Mouse (Mus musculus) brain, embryonic 18.5 days (tissue): ENCODE data around the gene Gcnt7.

ENCODE experiments used
- DNase-seq: peaks from one replicate; pipeline ENCODE4 v3.0.0-alpha.2; 2012; ENCODE audit warnings: low read depth, low spot score

The Gcnt7 gene

DNA sequence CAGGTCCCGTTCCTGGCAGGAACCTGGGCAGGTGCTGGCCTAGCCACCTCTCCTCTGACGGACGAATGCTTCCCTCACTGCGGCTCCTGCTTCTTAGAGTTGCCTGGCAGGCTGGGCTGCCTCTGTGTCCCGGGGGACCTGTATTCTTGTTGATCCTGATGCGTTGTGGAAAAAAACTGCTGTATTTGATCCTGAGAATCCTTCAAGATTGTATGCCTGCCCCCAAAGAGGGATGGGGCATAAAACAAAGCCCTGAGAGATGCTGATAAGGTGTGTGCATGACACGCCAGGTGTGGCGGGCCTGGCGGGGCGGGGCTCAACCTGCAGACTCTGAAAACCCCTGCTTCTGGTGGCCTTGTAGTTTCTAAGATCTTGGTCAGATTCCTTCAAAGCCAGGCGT, at the start of gene Gcnt7:
Gcnt7 (minus strand) TSS at position 101 of the 400 bp plus-strand sequence.
- DNase-seq, result no peak

DNA sequence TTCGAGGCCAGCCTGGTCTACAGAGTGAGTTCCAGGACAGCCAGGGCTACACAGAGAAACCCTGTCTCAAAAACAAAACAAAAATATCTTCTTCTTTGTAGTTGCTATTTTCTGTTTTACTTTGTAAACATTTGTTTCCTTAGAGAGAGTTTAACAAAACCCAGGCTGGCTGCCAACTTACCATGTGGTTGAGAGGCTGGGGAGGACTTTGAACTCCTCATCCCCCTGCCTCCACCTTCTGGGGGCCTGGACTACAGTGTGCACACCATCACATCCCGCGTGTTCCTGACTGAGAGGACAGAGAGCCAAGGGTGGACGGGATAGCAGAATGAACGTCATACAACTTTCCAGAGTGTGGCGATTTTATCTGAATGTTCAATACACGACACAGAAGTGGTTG, 47.7 kb upstream of the Gcnt7 start:
- DNase-seq, result no peak

DNA sequence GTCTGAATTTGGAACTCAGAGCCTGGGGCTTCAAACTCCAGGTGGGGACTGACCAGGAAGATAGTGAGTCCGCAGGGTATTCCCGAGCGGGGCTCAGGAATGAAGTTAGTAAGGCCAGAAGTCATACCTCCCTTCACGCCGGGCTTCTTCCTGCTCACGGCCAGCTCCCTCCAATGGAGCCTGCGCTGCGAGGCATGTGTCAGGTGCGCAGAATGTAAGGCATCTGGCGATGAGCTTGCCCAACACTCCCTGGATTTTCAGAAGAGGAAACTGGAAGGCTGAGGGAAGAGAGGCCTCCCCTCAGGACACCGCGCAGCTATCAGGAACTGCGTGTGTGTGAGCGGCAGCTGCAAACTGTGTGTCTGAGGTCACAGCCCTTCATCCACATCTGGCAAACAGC, 43.8 kb upstream of the Gcnt7 start:
- no peak for DNase-seq

DNA sequence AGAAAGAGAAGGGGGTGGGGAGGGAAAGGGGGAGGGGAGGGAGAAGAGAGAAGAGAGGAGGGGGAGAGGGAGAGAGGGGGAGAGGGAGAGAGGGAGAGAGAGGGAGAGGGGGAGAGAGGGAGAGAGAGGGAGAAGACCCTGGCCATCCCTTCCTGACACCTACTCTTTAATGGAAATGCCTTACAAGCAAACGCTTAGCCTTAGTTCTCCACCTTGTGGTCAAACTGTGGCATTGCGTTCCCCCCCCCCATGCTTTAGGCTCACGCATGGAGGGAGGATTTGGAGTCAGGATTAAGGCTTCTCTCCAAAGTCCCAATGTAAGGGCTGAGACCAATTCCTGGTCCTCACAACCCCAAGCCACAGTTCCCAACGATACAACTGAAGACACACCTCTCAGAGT, 42.9 kb upstream of the Gcnt7 start:
- DNase-seq, result no peak

DNA sequence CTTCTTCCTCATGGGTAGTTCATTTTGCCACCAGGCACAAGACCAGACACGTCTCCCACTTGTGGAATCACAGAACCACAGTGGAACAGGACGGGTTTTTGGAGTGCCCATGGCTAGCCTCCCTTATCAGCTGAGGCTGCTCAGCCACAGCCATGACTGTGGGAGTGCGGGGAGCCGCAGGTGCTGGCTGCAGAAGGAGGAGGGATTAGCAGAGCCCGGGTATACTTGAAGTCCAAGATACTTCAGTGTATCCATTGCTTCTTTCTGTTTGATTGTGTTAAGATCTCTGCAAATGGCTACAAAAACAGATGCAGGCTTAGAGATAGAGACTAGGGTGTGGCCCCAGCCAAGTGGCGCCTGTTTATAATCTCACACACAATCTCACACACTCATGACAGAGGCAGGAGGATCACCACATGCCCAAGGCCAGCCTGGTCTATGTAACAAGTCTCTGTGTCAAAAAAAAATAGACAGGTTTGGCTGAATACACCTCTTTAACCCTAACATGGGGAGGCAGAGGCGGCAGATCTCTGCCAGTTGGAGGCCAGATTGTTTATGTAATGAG, 42.4 kb upstream of the Gcnt7 start:
- no peak for DNase-seq

DNA sequence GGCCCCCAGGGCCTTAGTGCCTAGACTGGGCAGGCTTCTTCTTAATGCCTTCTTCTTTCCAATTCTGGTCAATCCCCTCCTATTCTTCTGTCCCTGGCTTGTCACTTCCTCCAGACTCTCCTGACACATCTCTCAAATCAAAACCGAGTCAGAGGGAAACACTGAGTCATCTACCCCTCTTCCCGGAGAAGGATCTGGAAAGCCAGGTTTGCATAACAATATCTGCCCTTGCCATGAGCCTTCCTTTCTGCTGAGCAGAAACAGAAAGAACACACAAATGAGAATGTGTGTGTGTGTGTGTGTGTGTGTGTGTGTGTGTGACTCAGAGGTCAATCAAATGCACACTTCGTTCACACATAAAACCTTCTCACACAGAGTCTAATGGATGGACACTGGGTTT, 40.4 kb upstream of the Gcnt7 start:
- no peak for DNase-seq

DNA sequence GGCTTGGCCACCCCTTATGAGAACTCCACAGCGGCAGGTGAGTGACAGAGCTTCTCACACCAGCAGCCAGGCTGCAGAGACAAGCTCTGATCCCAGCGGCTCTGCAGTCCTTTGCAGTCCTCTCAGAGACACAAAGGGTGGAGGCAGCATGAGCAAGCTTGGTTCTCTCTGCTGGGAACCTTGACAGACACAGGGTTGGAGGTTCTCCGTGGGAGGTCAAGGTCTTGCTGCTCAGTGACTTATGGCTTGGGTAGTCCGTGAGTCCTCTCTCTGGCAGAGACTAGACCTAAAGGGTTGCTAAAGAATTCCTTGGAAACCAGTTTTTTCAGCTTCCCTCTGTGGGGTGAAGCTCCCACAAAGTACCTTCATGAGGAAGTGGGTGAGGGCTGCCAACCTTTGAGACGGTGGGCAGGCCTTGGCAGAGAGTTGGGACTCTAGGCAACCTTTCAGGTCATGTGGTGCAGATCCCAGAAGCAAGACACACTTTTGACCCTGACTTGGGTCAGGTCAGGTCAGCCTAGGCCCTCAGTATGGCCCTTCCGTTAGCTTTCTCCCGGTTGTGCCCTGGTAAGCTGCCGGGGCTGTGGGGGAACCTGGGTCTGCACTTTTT, 38.4 kb upstream of the Gcnt7 start:
- DNase-seq, result no peak

DNA sequence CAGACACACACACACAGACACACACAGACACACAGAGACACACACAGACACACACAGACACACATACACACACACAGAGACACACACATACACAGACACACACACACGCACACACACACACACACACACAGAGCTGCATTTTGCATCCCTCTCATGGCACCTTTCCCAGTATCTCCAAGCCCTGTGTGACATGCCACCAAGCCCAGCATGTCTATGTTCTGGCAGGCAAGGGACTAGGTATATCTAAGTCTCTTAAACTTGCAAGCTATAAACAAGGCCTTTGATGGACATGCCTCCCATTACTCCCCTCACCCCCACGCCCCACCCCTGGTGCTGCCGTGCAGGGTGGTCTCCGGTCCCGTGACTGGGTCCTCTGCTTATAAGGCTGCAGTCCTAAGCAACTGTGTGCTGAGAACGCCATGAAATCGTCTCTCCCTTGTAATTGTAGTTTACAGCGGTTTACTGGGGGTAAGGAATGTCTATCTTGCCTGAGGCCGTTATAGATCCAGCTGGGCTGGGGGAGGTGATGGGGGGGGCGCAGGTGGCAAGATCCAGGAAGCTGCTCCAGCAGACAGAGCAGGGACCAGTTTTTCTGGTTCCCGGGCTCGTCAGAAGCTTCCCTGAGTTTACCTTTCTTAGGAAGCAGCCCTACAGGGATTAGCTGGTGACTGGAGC, 26.4 kb upstream of the Gcnt7 start:
- no peak for DNase-seq

DNA sequence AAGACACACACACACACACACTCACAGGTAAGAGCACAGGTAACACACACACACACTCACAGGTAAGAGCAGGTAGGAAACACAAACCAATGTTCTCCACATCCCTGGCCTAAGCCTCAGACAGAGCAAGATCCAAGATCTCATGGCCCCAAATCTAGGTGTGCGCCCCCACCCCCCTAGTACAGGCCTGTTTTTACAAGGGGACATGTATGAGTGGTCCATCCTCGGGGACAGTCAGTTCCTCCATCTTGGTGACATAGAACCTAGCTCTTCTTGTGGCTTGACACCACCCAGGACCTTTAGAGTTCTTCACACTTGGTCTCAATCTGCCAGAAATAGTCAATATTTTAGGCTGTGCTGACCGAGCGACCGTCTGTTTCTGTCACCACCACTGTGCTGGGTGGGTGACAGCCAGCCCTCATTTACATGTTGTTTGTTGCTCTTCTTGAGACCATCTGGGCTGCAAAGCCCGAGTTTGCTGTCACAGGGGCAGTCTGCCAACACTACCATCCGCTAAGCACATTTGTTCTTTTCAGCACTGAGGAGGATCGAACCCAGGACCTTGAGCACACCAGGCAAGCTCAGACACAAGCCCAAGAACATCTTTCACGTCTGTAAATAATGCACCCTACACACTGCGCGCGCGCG, 25.5 kb upstream of the Gcnt7 start:
- DNase-seq, result peak; percentile 49

DNA sequence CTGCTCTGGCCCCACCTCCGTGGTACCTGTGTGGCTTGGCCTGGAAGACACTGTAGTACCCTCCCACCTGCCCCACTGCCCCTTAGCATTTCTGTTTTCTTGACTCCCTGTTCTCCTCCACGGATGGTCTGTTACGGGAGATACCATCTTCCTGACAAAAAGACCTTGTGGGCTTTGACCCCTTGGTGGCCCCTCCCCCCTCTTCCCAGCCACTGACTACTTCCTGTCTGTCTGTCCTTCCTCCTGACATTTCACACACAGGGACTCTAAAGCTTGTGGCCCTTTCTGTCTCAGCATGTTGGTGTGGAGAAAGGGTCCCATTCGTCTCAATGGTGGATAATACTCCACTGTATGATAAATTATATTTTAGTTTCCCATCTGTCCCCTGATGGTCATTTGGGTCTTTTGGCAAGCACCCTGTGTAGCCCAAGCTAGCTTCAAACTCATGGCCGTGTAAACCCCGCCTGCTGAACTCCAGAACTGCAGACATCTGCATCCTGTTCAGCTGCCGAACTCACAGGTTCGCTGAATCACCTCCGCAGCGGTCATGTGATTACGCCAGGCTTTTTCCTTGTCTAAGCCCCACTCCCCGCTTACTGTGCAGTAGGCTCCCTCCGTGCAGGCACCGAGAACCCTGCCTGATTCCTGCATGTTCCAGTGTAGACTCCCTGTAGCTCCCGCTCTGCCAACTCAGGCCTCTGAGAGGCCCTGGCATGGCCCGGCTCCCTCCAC, 23.4 kb upstream of the Gcnt7 start:
- no peak for DNase-seq

DNA sequence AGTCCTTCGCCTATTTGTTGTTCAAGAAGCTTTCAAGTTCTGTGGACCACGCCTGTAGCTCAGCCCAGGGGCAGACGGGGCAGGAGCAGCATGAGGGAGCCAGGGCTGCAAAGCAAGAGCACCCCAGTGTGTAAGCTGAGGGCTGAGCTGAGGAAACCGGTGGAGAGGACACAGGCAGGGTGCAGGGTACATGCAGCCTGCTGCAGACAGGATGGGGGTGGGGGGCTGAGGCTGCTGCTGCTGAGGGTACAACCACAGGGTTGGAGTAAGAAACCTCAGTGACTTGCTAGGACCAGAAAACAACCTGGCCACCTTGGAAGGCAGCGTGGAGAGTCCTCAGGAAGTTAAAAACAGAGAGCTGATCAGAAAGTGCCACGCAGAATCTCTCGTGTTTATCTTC, 21.9 kb upstream of the Gcnt7 start:
- DNase-seq, result no peak

DNA sequence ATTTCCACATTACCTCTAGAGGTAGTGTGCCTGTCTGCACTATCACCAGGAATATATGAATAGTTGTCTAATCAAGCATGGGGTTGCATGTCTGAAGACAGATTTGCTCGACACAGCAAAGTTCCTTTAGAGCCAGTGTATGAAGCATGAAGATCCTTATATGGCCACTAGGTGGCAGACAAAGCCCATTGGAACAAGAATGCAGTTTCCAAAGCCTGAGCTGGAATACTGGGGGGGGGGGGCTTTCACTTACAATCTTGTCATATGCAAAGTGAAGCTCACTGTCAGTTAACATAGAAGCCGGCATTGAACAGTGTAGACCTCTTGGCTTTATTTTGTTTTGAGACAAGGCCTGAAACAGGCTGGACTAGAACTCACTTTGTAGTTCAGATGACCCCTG, 19.5 kb upstream of the Gcnt7 start:
- peak; percentile 36 for DNase-seq

DNA sequence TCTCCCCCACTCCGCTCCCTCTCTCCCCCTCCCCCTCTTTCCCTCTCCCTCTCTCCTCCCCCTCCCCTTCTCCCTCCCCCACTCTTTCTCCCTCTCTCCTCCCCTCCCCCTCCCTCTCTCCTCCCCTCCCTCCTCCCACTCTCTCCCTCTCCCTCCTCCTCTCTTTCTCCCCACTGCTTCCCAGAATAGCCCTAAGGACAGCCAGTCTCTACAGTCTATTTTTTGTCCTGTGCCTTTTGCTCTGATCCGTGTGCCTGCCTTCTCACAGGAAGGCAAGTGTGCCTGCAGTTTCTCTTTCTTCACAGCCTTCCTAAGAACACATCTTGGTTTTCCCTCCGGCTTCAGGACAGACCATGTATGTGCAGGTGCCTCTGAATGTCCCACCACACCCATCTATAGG, 19.0 kb upstream of the Gcnt7 start:
- no peak for DNase-seq

DNA sequence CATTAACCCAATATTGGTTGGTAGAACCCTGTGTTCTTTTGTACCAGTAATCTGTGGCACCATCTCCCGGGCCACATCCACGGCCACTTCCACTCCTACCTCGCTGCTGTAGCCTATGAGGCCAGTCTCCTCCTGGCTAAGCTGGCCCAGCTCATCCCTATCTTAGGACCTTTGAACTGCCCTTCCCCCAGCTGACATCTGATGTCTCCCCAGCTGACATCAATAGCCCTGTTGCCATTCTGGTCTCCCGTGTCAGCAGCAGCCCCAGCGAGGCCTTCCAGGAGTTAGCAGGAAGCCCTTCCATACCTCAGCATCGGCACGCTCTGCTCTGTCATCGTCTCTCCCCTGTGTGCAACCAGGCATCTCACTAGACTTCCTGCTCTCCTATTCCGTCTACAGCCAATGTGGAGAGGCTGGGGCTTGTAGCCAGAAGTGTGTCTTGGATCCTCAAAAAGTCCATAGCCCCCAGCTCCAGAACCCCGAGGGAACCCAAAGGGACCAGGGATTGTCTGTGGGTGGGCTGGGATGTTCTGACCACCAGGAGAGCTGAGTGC, 18.4 kb upstream of the Gcnt7 start:
- no peak for DNase-seq

DNA sequence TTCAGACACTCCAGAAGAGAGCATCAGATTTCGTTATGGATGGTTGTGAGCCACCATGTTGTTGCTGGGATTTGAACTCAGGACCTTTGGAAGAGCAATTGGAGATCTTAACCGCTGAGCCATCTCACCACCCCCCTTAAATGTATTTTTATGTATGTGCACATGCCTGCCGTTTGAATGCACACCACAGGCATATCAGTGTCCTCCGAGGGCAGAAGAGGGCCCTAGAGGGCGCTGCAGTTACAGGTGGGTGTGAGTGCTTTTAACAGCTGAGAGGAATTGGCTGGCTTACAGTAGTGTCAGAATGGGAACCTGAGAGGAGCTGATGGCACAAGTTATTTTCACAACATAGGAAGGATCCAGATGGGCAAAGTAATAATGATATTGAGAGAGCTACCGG, 16.6 kb upstream of the Gcnt7 start:
- no peak for DNase-seq

DNA sequence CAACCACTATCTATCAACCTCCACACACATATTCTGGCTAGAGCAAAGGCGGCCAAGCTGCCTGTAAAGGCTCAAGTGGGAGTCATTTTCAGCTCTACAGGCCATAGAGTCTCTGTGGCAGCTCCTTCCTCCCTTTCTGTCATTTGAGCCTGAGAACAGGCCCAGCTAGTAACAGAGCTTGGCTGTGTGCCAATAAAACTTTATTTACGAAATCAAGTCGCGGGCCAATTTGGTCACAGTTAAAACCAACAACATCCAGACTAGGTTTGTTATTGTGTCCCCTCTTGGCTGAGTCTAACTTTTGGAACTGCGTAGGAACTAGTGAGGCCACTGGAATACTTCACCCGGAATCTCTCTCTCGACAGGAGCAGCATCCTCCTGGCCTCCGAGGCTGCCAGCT, 15.2 kb upstream of the Gcnt7 start:
- no peak for DNase-seq

DNA sequence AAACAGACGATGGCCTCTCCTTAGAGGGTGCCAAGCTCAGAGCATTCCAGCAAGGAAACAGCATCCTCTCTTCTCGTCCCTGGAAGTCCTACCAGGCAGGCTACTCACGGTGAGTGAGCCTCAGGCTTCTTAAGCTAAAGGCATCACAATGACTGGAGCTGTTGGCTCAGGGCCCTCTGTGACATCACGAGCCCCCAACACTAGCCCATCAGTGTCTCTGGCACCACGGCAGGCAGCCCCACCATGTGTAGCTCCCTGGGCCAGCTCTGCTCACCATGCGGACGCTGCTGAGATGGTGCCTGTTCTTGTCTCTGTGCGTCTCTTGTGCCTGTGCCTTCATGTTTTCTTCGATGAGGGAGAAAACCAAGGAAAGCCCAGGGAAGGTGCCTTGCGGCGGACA, 13.9 kb upstream of the Gcnt7 start, which contains the start of gene Fam209:
Fam209 (plus strand) TSS at position 203 of the 400 bp plus-strand sequence.
- no peak for DNase-seq

DNA sequence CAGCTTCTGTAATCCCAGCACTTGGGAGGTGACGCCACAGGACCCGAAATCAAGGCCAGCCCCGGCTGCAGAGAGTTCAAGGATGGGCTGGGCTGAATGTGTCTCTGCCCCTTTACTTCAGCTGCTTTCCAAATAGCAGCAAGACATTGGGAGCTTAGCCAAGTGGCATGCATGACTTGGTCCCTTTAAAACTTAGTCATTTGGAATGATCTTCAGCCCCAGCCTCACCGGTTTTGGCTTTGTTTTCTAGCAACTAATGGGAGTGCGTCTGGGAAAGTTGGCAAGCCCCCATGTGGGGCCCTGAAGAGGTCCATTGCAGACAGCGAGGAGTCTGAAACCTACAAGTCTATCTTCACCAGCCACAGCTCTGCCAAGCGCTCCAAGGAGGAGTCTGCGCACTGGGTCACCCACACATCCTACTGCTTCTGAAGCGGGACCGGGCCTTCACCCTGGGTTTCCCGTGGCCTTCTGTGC, 10.0 kb upstream of the Gcnt7 start:
- DNase-seq, result peak; percentile 39

DNA sequence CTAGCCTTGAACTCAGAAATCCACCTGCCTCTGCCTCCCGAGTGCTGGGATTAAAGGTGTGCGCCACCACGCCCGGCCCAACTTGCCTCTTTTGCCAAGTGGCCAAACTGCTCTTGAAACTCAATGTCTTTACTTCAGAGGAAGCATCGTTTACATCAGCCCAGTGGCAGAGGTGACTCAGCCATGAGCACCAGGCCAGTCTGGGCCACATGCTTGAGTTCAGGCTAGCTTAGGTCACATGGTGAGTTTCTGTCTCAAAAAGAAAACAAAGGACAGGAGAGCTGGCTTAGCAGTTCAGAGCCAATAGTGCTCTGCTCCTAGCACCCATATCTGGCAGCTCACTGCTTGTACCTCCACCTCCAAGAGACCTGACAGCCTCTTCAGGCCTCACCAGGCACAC, 8.8 kb upstream of the Gcnt7 start:
- DNase-seq, result no peak

DNA sequence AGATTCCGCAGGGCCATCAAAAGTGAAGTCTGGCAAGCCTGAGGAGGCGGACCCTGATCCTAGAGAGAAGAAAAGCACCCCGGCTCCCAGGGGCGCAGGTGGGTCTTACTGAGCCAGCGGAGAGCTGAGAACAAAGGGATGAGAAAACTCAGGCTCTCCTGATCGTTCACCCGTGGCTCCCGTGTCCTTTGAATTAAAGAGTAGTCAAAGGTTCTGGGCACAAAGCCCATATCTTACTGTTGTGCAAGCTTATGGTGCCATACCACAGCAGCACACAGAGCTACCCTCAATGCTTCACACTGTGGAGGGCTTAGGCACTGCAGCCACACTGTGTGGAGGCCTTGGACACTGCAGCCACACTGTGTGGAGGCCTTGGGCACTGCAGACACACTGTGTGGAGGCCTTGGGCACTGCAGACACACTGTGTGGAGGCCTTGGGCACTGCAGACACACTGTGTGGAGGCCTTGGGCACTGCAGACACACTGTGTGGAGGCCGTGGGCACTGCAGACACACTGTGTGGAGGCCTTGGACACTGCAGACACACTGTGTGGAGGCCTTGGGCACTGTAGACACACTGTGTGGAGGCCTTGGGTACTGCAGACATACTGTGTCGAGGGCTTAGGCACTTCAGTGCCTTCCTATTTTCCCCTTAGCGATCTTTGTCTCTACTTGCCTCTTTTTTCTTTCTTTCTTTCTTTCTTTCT, 8.2 kb upstream of the Gcnt7 start:
- DNase-seq, result no peak

DNA sequence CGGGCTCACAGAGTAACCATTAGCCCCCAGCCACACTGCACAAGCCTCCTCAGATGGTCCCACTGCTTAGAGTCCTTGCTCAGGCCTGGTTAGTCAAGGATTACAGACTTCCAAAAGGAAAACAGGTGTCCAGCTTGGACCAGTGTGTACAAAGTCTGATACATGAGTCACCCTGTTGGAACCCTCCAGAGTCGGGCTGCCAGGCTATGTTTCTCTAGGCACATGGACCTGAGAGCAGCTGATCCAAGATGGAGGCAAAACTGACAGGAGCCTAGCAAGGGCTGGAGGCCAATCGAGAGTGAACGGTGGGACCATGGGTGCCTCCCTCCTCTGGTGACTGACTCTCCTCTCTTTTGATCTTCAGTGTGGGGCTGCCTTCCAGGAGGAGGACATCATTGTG, 4.4 kb upstream of the Gcnt7 start:
- DNase-seq, result no peak
